Mouse (Mus musculus) liver, postnatal 0 days (tissue): Measurements from ENCODE around the gene Cwh43. TPM values are rescaled to one million over a fixed set of nuclear protein-coding genes. Genes with fewer than 3 reads are reported as not detected.
"Not testable (repeated sequence)": the region's sequence is repeated elsewhere in the genome, so short reads cannot be mapped to it uniquely, and the experiment has no call there.

ENCODE experiments used
- ATAC-seq: fragments of 200-750 bp; cut with Nextera tagmentation; 2 replicates; pipeline ENCODE4 v1.8.0; 2017; ENCODE audit warnings: mild to moderate bottlenecking, moderate library complexity
- DNase-seq: peaks from one replicate; pipeline ENCODE4 v3.0.0-alpha.2; 2016
- H3K27ac ChIP-seq: fragments of 300-500 bp; sonication (generic); 2 replicates; pipeline ENCODE4 v1.5.1; 2014; ENCODE audit warnings: antibody characterized with exemption, moderate library complexity, mild to moderate bottlenecking, low read depth
- H3K27me3 ChIP-seq: fragments of 300-500 bp; sonication (generic); 2 replicates; pipeline ENCODE4 v1.6.1; 2014; ENCODE audit warnings: low read length, control low read depth, mixed read lengths; ENCODE audit not compliant: insufficient read depth
- H3K36me3 ChIP-seq: fragments of 300-500 bp; sonication (generic); replicated peaks from 2 replicates; pipeline ENCODE4 v1.6.1; 2014; ENCODE audit warnings: mild to moderate bottlenecking, control low read depth, low read length, moderate library complexity, mixed read lengths; ENCODE audit not compliant: insufficient read depth
- H3K4me1 ChIP-seq: fragments of 300-500 bp; sonication (generic); 2 replicates; pipeline ENCODE4 v1.6.1; 2014; ENCODE audit warnings: antibody characterized with exemption, mild to moderate bottlenecking, control low read depth; ENCODE audit not compliant: insufficient read depth
- H3K4me2 ChIP-seq: fragments of 300-500 bp; sonication (generic); 2 replicates; pipeline ENCODE4 v1.6.1; 2014; ENCODE audit warnings: low read depth, mild to moderate bottlenecking, low read length, moderate library complexity, mixed read lengths
- H3K4me3 ChIP-seq: fragments of 300-500 bp; sonication (generic); 2 replicates; pipeline ENCODE4 v1.5.1; 2014; ENCODE audit warnings: low read depth, low read length
- H3K9ac ChIP-seq: fragments of 300-500 bp; sonication (generic); replicated peaks from 2 replicates; pipeline ENCODE4 v1.6.1; 2014; ENCODE audit warnings: mild to moderate bottlenecking, moderate library complexity
- H3K9me3 ChIP-seq: fragments of 300-500 bp; sonication (generic); 2 replicates; pipeline ENCODE4 v1.6.1; 2016; ENCODE audit warnings: mild to moderate bottlenecking, control low read depth, low read length, mixed read lengths
- CTCF ChIP-seq: sonication (generic); IDR thresholded peaks from 2 replicates; pipeline ENCODE4 v1.5.1; 2016; ENCODE audit warnings: antibody characterized with exemption, low read depth
- EP300 ChIP-seq: IDR thresholded peaks from 2 replicates; pipeline ENCODE4 v1.6.1; 2016; ENCODE audit warnings: antibody characterized with exemption, low read depth, mild to moderate bottlenecking
- WGBS: fragments of 180-500 bp; shearing (Covaris S2); extraction: QIAGEN DNeasy Blood & Tissue Kit; methylation state at CpG from one replicate; pipeline ENCODE4 v1.1.7; 2014; ENCODE audit not compliant: insufficient replicate concordance; 5-methylcytosine and 5-hydroxymethylcytosine counted together
- polyA plus RNA-seq: library from polyadenylated mRNA; unstranded; fragments of >200 nt; fragmentation: Nextera tagmentation; extraction: Ambion mirVana; gene quantifications from 2 replicates; pipeline ENCODE4 v1.2.1, GENCODE M21; 2015

Cwh43 gene
- polyA plus RNA-seq, 1 experiment from 2014 or later: not detected

DNA sequence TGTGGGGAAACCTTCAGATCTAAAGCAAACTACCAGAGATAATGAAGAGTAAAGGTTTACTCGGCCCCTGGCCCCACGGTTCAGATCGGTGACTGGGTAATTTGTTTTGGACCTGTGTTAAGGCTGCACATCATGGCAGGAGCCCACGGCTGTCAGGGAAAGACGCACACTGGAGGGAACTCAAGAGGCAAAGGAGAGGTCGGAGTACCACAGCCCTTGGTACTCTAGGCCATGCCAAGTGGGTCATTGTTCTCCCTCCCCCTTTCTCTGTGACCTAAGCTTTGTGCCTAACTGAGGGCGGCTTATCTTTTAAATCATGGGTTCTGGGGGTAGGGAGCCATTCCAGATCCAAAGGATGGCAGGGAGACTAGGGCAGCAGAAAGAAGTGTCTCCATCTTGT lies 75.5 kb downstream of the Cwh43 start:
- no peaks in the 10 kb centered on the region for H3K4me1 ChIP-seq
- no peak overlapping the region for H3K9ac ChIP-seq
- H3K27me3 ChIP-seq: no peaks in the 10 kb centered on the region
- no peaks in the 10 kb centered on the region for H3K9me3 ChIP-seq
- H3K36me3 ChIP-seq: no peaks in the 10 kb centered on the region
- H3K4me2 ChIP-seq: no peak overlapping the region
- no peak overlapping the region for H3K4me3 ChIP-seq
- ATAC-seq (no peak), DNase-seq (no peak)
- 81% methylated on average over 7 of the region's 7 CpGs for WGBS
- no peak overlapping the region for H3K27ac ChIP-seq
- TF ChIP-seq EP300: no peak
- TF ChIP-seq CTCF: no peak

DNA sequence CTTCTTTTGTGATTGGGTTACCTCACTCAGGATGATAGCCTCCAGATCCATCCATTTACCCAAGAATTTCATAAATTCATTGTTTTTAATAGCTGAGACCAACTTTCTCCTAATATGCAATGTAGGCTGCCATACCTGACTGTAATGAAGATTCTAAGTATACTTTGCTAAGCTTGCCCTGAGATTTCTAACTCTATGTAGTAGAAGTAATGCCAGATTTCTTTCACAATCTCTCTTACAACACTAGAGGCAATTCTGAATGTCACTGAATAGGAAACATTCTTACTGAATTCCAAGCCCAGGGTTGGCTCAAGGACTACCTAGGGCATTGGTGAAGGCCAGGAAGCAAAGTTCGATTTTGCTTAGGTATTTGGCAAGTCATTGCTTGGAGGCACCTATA lies 76.5 kb downstream of the Cwh43 start:
- H3K36me3 ChIP-seq, ATAC-seq, H3K27ac ChIP-seq, H3K4me3 ChIP-seq, H3K4me2 ChIP-seq, H3K4me1 ChIP-seq, H3K9ac ChIP-seq, DNase-seq, H3K9me3 ChIP-seq, H3K27me3 ChIP-seq: not testable (repeated sequence)
- 60% methylated on average over 1 of the region's 1 CpGs for WGBS

DNA sequence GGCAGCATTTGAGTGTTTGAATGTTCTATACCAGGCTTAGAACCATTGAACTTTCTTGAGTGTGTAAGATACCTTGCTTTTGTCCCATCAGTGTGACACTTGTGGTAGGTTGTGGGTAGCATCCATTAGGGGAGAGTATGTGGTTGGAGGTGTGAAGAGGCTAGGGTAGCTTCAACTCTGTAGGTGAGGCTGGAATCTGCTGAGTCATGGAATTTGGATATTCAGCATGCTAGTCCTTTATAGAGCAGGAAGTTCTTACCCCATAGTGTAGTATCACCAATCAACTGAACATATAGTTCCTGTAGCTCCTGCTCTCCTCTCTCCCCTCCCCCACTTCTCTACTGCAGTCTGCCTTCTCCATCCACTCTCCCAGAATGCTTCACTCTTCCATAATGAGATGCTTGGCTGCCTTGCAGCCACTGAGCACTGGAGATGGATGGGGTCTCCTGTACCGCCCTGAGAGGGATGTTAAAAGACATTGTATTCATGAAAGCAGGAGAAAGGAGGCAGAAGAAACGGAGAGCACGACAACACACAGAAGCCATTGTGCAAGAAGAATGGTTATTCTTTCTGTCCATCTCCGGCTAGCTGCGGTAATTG lies 78.2 kb downstream of the Cwh43 start:
- DNase-seq: no peak
- H3K27ac ChIP-seq: no peak overlapping the region
- no peaks in the 10 kb centered on the region for H3K4me1 ChIP-seq
- no peak overlapping the region for H3K4me2 ChIP-seq
- H3K4me3 ChIP-seq: no peak overlapping the region
- no peaks in the 10 kb centered on the region for H3K36me3 ChIP-seq
- H3K9ac ChIP-seq: no peak overlapping the region
- no peak for ATAC-seq
- 73% methylated on average over 5 of the region's 5 CpGs for WGBS
- TF ChIP-seq CTCF (no peak), EP300 (no peak)
- no peaks in the 10 kb centered on the region for H3K27me3 ChIP-seq
- no peaks in the 10 kb centered on the region for H3K9me3 ChIP-seq

DNA sequence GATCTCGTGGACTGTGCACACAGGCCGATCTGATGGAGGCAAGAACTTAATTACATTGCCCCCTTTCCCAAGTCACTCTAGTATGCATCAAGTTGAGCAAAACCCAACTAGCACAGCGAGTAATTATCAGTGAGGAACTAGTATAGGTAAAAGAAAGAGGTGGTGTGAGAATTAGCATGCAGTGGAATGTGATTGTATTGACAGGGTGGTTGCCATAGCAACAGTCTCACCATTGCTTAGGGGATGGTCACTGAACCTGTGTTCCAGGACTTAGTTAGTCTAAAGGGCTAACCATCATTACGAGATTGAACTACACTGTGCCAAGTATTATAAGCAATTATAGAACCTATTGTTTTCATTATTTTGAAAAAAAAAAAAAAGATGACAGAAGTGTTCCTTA lies 80.6 kb downstream of the Cwh43 start:
- DNase-seq (no peak), ATAC-seq (no peak)
- H3K4me1 ChIP-seq: no peaks in the 10 kb centered on the region
- no peaks in the 10 kb centered on the region for H3K9me3 ChIP-seq
- TF ChIP-seq CTCF (no peak), EP300 (no peak)
- no peaks in the 10 kb centered on the region for H3K27me3 ChIP-seq
- H3K9ac ChIP-seq: no peak overlapping the region
- H3K36me3 ChIP-seq: no peaks in the 10 kb centered on the region
- H3K4me2 ChIP-seq: no peak overlapping the region
- H3K4me3 ChIP-seq: no peak overlapping the region
- H3K27ac ChIP-seq: no peak overlapping the region
- WGBS: 50% methylated on average over 4 of the region's 4 CpGs

DNA sequence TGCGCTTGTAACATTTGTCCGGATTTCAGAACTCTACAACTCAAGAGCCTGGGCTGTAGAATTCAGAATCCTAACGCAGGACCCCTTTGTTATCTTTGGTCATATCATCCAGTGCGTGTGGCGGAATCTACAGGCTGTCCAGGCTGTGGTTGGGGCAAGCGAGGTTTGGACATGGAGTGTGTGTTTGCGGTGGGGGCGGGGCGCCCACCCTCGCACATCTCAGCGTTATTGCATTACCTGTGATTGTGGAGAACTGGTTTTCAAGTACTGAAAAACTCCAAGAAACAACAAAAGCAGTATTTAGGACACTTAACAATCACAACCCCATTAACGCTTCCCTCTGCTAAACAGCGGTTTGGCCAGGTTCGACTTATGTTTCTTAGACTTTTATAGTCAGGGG lies 84.0 kb downstream of the Cwh43 start:
- WGBS: 6% methylated on average over 14 of the region's 14 CpGs
- H3K27ac ChIP-seq: 0 out of 2 replicates have a peak overlapping the region, but pooled peaks have one; percentile 13

DNA sequence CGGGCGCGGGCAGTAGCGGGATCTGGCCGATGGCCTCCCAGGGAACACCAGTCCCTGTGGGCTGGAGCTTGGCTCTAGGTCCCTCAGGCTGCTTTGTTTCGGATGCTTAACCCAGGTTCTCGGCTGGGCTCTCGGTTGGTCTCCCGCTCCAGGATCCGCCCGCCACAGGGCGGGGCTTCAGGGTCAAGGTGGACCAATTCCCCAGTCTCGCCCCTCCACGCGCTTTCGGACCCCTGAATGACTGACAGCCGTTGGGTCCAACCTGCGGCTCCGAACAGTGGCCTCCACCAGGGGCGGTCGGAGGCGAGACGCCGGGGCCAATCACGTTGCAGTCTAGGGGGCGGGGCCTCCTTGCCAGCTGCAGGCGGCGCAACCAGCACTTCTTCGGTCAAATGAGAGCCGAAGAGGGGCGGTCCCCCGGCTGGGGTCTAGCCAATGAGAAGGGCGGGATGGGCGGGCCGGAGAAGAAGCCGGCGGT lies 84.8 kb downstream of the Cwh43 start:
- peak overlapping the region; percentile 58 for H3K9ac ChIP-seq
- ATAC-seq: peak; percentile 95
- H3K9me3 ChIP-seq: no peaks in the 10 kb centered on the region
- peaks cover 5% of the 10 kb centered on the region; the same call in 1 of the 2 replicates for H3K4me1 ChIP-seq
- no peaks in the 10 kb centered on the region for H3K36me3 ChIP-seq
- no peaks in the 10 kb centered on the region for H3K27me3 ChIP-seq
- WGBS: under 1% methylated on average over 35 of the region's 37 CpGs
- H3K4me3 ChIP-seq: peak overlapping the region; percentile 70
- peak overlapping the region; percentile 52 for H3K27ac ChIP-seq
- peak overlapping the region; percentile 99 for H3K4me2 ChIP-seq
- DNase-seq: peak; percentile 99
- no peak for TF ChIP-seq EP300
- peak; percentile 55 for TF ChIP-seq CTCF

More for the DNA sequence above, 84.0 kb downstream of the Cwh43 start:
- ATAC-seq (no peak), DNase-seq (peak; percentile 28)
- Histone ChIP-seq H3K36me3 (no peaks in the 10 kb centered on the region), H3K4me1 (peaks cover 5% of the 10 kb centered on the region; the same call in 1 of the 2 replicates), H3K9me3 (no peaks in the 10 kb centered on the region), H3K27me3 (no peaks in the 10 kb centered on the region), H3K4me3 (peak overlapping the region; percentile 70), H3K4me2 (peak overlapping the region; percentile 99), H3K9ac (peak overlapping the region; percentile 43; the same call in 1 of the 2 replicates)
- TF ChIP-seq EP300: no peak
- TF ChIP-seq CTCF: no peak
